Mouse (Mus musculus): Measurements from ENCODE around the gene Emilin2.

DNA sequence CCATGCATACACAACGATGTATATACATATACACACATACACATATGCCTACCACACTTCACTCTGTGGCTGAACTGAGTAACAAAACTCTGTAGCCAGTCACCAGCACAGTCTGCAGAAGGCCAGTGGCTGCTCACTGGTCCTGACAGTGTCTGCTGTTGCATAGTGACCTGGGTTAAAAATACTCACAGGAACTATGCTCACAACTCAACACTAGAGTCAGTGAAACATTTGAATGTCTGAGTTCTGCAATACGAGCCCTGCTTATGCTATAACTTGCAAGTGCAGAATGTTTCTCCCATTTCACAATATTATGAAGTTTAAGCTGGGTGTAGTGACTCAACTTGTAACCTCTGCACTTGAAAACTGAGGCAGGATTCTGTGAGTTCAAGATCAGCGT lies 90.4 kb downstream of the Emilin2 start:
- no peak for TF ChIP-seq CTCF (IDR thresholded peaks at IDR 0.05; ENCODE audit: control insufficient read depth, insufficient read depth, insufficient replicate concordance, low read depth, low read length)
- no peak for TF ChIP-seq POLR2A (IDR thresholded peaks at IDR 0.05; ENCODE audit: control insufficient read depth, low read depth, low read length)

Measured in testis, adult 2 months (tissue).